Mouse (Mus musculus) spleen, postnatal 14 days (tissue): ENCODE measurements around the gene Abo.

Experiments used
- DNase-seq, 2 experiments: peaks; one replicate each; pipeline ENCODE4 v3.0.0; 2021 to 2022; ENCODE audit warnings: low spot score in 2 of 2

Gene Abo

DNA sequence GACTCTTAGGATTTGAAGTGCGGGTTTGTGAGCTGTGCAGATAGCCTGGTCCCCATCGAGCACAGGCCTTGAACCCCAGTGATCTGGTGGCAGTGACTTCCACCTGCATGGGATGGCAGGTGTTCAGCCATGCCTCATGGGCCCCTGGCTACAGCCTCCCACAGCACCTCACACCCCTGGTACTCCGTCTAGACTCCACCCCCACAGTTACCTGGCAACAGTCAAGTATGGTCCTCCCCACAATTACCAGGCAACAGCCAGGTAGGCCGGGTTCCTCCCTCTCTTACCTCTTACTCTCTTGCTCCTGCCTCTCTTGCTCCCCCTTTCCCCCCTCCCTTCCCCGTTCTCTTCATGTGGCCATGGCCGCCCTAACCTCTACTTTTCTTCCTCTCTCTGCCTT, 5.9 kb upstream of the Abo start:
- no peak for DNase-seq

DNA sequence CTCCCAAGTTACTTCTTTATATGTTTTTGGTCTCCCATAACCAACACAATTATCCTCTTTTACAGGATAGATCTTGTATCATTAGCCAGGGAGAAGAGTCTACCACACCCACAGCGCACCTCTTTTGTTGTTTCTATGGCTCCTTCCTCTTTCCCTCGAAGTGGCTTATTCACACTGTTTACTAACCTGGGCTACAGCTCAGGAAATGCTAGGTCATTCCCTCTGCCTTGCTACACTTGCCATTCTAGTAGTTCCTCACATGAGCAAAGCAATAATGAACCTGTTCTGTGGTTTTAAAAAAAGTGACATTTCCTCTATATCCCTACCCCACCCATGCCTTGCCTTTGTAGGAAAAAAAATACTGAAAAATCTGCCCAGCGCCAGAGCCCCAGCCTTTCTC, 1.9 kb downstream of the Abo start:
- no peak for DNase-seq

DNA sequence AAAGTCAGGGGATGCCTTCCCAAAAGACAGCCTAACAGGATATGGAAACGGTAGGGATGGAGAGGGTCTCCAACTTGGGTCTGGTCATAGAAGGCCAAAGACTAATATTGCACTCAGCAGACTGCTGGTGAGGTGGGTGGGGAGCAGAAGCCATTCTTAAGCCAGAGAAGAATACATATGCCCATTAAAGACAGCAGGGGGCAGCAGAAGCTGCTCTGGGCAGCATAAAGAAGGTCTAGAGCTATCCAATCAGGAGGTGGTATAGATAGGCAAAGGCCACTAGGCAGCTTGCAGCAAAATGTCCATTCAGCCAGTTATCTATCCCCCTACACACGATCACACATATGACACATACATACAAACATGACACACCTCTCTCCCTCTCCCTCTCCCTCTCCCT, 17.1 kb downstream of the Abo start:
- no peak for DNase-seq

DNA sequence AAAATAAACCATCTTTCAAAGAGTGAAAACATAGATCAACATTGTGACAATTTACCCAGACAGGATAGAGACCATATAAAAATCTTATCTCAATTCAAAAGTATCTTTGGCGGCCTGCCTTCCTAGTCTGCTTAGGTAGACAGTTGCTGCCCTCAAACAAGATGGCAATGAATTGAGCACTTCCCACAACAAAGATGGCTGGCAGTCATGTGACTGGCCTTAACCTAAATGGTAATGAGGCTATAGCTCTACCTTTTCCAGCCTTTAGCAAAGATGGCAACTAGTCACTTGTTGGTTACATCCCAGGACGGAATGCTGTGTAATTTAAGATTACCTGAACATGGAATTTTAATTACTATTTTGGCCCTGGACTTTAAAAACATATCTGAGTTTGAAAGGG, 32.3 kb downstream of the Abo start:
- DNase-seq = no peak

DNA sequence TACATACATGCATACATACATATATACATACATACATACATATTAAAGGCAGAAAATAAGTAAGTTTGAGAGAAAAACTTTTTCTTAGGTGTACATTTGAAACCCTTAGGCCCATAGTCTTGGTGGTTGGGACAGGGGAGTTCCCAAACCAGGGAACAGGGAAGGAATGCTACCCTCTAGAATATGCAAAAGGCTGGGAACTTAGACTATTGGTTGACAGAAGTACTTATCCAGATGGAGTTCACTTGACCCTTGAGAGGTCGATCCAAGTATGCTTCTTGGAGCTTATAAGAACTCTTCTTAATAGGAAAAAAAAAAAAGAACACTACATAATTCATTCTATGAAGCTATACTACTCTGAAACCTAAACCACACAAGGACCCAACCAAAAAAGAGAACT, 36.7 kb downstream of the Abo start:
- no peak for DNase-seq

DNA sequence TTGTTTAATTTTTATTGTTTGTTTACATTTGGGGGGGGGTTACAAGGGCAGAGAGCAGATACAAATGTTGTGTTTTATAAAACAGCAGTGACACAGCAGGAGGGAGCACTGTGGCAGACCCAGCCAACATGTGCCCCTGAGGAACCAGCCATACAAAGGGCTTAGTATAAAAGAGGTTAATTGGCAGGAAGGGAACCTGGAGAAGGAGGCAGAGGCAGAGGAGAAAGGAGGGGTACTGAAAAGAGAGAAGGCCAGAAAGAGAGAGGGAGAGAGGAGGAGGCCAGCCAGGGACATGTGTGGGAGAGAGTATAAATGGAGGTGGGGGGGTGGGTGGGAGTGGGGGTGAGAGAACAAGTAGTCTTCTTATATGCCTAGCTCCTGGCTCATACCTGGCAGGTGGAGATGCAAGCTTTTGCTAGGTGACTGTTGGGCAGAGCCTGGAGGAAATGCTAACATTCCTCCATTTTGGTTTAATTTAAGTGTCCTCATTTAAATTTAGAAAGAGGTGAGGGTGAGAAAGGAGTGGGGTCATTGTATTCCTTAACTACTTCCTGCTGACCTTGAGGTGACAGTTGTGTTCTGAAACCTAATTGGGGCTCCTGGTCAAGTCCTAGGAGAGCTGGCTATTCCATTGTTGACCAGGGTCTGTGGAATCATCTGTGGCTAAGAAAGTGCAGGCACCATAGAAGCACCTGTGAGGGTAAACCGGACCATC, 37.4 kb downstream of the Abo start:
- DNase-seq = no peak
